Mouse (Mus musculus): ENCODE measurements around the gene Gjd3.
A peak's percentile ranks its signal among the peaks of the same experiment; 100 is the strongest.
"Not testable (repeated sequence)": the region's sequence is repeated elsewhere in the genome, so short reads cannot be mapped to it uniquely, and the experiment has no call there.

Gjd3 gene

DNA sequence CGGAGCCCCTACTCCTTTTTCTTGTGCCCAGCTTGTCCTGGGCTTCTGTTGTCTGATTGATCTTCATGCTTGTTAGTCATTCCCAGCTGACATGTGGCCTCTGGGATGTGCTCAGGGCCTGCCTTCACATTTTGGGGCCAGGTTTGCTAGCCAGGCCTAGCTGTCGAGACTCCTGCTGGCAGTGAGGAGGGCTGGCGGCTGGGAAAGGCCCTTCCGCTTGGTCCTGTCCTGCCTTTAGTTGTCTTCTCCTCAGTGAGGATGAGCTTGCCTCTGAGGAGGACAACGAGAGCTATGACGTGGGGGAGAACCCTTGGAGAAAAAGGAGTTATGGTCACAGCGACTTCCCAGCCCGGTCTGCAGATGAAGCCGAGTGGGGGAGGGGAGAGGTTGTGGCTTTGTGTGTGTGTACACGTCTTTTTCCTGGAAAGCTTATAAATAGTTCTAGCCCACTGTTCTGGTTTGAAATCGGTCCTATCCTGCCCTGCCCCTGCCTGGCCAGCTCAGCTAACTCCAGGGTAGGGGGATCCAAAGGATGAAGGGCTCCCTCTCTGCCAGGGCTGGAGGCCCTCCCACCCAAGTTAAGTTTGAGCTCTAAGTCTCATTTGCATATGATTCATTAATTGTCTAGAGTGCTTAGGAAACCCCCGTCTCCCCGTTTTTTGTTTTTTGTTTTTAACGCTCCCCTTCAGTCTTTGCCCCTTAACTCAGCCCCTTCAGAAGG is 38.9 kb downstream of the Gjd3 start:
- DNase-seq = no peak

DNA sequence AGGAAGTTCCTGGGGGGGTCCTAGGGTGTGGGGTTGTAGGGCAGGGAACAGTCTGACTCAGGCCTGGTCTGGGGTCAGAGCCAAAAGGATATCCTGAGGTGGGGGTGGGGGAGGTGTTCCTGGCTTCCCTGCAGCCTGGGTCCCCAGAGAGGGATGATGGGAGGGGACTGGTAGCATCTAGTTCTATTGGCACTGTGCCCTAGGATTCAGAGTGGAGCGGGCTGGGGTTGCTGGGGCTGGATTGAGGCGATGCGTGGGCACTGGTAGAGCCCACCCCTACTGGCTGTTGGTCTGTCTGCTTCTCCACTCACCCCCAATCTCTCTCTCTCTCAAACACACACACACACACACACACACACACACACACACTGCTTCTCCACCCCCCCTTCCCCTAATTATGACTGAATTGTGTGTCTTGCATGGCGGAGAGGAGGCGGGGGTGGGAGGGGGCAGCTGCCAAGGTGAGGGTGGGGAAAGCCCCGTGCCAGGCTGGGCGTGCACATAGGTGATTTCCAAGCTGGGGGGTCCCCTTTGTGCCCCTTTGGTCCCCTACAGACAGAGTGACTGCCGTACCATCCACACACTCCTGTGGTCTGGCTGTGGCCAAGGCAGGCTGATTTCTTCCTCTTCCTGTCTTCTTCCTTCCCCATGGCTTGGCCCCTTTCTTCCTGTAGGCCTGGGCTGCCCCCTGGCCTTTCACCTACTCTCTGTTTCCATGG is 39.7 kb downstream of the Gjd3 start:
- peak; percentile 76 for DNase-seq

DNA sequence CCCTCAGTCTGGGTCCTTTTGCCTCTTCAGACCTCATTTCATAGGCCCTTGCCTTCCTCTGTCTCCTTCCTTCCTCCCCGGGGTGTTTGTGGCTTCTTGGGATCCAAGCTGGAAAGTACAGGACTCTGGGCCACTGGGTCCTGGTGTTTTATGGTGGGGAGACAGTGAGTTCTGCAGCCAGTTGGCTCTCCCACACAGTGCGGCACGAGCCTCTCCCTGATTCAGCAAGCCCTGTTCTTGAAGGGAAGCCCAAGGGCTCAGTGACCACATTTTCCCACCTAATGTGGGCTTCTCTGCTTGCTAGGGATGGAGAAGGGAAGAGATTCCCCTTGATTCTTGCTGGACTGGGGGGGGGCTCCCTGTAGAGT is 40.3 kb downstream of the Gjd3 start:
- DNase-seq = no peak

DNA sequence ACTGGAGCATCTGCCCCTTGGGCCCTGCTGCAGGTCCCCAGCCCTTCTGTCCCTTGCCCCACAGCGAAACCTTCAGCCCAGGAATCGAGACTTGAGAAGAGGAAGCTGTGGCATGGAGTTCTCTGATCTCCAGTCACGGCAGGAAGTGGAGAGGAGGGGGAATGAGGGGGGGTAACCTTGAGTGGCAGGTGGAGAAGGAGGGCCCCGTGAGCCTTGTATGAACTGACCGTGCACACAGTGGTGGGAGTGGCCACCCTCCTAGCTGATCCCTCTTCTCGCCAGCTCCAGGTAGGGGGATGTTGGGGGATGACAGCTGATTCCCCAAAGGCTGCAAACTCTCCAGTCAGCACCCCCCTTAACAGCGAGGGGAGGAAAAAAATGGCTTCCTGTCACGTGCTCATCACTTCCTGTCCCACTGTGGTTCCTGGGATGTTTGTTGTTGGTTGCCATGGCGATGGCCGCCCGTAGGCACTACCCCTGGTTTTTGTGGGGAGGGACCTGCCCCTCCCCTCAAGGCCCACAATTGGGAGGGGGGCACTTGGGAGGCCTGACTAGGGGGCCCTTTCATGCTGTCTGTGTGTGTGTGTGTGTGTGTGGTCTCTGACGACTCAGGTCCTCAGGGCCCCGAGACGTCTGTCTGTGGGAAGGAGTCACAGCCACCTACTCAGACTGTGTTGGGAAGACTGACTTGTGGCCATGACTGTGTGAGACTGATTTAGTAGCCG is 40.8 kb downstream of the Gjd3 start:
- peak; percentile 86 for DNase-seq

DNA sequence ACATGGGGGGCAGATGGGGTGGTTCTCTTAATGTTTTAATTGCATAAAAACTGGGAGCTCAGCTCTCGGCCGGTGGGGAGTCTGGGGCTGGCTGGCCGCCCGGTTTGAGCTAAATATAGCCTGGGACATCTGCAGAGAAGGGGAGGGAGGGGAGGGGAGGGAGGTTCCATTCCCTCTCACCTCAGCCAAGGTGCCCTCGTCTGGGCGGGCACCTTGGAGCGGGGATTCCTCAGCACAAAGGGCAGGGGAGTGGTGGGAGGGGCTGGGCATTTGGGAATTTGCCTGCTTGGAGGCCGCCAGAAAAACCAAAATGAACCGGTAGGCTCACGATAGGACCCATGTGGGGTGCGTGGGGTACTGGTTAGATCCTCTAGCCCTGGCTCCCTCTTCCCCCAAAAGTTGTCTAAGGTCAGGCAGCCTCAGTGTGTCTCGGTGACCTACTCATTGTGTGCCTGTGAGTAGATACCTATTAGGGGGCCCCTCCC is 41.4 kb downstream of the Gjd3 start:
- DNase-seq = peak; percentile 83

DNA sequence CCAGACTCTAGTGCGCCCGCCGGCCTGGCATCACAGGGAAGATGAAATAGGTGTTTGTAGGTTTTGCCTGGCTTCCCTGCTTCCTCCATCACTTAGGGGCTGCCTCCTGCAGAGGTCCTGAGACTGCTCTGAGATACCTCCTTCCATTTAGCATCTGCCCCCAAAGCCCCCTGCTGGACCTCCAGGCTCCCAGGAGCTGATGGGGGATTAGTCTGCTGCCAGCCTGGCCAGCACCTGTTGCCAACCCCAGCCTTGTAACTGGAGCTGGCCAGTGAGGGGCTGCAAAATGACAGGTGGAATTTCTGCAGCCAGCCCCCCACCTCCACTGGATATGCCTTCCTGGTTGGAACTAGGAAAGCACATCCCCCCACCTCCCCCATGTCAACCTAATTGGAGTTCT is 42.0 kb downstream of the Gjd3 start:
- DNase-seq = no peak

DNA sequence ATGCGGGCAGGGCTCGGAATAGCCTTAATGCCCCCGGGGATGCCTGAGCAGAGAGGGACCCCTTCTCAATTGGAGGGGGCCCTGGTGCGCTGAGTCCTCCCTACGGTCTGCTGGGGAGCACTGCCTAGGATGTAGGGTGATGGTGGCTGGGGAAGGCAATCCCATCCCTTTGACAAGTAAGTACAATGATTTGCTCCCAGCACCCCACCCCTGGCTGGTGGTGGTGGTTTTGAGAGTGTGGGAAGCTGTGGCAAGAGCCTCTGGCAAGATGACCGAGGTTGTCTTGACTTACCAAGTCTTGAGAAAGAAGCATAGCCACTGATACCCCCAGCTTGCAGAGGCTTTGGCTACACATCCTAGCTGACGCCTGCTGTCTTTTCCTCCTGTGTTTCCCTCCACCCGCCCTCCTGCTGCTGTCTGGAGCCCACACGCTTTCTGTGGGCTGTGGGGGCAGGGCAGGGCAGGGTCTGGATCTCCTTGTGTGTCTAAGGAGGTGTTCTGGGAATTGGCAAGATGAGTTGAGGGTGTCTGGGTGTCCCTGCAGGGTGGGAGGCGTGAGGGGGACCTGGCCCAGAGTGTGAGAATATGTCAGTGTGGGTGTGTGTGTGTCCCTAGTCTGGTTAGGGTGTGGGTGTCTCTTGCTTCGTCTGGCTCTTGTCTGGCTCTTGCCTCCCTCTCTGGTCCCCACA is 42.7 kb downstream of the Gjd3 start:
- no peak for DNase-seq

DNA sequence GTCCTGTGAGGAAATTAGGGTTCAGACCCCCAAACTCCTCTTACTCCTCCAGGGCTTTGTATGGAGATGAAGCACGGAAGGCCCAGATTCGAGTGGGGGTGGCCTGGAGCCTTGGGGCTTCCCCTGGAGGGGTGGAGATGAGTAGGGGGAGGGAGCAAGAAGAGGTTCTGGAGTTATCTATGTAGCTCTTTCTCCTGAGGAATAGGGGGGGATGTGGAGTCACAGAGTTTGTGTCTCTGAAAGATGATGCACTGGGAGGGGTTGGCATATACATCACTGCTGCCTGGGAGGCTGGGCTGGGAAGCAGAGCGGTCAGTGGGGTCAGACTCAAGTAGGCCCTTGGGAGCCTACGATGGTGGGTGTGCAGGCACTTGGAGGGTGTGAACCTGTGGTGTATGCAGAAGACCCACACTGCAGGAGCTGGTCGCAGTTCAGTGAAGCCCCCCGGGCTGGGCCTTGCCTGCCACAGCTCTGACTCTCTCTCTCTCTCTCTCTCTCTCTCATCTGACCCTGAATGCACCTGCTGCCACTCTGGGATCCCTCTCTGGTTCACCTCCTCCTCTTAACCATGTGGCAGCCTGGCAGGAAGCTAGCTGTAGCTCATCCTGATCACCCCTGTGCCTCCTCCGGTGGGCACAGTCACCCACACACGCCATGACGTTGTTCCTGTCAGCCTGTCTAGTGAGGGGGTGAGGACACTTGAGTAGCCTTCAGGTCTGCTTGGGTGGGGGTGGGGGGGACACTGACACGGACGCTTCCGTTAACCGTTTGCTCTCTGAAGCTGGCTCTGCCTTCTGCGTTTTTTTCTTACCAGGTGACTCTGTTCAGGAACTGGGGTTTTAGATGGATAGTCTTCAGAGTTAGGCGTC is 43.5 kb downstream of the Gjd3 start:
- DNase-seq = peak; percentile 30

DNA sequence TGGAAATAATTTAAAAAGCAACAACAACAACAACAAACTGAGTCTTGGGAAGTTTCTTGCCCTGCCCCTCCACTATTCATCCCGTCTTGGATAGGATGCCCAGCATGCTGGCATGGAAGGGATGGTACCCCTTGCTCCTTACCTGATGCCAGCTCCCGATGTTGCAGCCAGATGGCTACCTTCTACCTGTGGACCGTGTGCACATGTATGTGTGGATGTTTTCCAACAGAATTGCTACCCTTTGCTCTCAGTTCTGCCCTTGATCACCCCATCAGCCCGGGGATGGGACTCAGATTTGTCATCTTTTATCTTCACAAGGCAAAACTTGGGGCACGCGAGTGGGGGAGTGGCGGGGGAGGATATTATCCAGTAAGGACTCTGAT is 44.1 kb downstream of the Gjd3 start:
- DNase-seq = no peak

DNA sequence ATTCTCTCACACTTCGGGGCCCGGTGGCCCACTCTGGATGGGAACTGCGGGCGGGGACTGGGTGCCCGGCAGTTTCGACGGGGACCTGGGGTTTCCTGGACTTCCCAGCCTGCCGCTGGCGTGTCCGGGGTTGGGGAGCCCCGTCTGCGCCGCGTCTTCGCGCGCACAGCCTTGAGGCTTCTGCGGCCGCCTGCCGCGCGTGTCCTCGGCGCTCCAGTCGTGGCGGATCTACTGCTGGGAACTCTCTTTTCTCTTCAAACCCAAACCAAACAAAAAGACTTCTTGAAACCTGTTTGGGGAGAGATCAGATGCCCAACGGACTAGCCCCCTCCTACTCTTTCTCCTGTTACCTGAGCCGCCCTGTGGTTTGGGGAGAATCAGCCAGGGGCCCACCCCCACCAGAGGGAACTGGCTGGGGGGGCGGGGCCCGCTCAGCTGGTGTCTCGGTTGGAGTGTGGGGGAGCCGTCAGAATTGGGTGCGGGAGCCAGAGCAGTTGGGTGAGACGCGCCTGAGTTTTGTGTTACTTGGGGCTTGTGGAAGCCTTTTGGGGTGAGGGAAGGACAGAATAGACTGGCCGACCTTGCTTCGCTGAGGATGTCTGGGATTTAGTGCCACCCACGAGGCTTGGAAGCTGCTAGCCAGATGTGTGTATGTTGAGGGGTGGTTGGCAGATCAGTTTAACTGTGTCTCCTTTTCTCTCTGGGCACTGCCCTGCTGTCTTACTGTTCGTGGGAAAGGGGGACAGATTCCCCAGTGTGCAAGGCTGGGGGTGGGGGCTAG is 44.7 kb downstream of the Gjd3 start:
- peak; percentile 66 for DNase-seq

DNA sequence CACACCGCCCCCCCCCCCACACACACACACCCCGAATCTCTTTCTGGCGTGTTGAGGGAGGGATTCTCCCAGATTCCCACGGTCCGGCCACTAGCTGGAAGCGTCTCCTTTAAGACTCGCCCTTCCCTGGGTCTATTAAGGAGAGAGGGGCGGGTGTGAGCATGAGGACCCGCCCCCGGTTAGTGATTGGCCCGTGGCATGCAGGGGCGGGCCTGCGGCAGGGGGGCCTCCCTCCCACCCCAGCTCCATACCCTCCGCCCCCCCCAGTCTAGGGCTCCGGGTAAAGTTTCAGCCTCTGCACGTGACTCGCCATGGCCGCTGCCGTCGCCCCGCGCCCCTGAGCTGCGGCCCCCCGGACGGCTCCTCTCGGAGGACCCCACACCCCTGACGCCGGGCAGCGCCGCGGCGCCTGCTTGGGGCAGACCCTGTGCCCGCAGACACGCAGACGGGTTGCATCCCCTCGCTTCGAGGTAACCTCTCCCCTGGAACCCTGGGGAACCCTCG is 45.4 kb downstream of the Gjd3 start:
- peak; percentile 94 for DNase-seq

DNA sequence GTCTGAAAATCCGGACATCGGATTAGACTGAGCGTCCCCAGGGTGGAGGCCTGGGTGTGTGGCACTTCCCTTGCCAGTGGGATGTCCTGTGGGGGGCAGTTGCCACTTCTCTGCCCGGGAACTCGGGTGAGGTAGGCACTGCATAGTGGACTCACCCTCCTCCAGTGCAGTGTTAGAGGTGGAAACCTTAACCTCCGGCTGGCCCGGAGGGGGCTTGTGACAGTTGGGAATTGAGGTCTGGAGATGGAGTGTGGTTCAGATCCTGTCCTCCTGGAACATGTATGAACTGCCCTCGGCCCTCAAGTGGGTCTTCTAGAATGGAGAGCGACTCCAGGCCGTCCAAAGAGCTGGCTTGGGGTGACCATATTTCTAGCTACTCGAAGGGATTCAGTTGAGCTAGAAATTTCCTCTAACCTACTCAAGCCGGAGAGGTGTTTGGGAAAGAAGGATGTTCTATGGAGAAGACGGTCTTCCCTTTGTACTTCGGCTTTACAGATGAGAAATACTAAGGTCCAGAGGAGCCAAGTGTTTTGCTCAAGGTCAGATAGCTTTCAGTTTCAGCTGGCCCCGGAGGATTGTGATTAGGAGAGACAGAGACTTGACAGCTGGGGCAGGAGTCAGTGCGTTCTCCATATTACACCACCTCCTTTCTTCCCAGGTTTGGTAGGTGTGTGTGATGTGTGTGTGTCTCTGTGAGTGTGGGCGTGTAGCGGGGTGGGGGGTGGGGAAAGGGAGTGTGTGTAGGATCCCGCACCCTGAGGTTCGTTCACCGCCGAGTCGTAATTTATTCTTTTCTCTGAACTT is 46.0 kb downstream of the Gjd3 start:
- no peak for DNase-seq

DNA sequence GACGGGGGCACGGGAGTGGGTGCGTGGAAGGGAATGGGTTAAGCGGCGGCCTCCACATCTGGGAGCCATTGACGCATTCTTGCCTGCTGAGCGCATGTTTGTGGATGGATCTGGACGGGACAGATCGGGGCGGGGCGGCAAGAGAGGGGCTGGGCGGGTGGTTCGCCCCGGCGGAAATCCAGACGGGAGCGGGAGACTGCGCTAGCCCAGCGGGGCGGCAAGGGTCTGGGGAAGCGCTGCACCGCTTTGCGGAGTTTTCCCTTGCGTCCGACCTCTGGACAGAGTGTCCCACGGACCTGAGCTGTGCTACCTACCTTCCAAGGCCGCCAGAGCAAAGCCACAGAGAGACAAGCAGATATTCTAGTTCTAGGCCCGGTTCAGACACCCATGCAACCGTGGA is 46.6 kb downstream of the Gjd3 start:
- DNase-seq = peak; percentile 66

DNA sequence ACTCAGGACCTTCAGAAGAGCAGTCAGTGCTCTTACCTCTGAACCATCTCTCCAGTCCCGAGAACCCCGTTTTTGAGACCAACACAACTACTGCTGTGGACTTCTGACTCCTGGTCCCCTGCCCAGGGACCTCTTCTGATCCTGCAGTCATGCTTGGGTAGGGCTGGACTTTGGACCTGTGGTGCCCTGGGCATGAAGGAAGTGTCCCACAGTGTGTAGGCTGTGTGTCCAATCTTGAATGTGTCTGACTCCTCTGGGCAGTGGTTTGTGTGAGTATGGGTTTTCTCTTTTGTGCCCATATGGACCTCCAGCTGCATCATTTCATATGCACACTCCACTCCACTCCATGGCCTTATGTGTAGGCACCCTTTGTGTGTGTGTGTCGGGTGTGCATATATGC is 47.7 kb downstream of the Gjd3 start:
- DNase-seq = peak; percentile 92

DNA sequence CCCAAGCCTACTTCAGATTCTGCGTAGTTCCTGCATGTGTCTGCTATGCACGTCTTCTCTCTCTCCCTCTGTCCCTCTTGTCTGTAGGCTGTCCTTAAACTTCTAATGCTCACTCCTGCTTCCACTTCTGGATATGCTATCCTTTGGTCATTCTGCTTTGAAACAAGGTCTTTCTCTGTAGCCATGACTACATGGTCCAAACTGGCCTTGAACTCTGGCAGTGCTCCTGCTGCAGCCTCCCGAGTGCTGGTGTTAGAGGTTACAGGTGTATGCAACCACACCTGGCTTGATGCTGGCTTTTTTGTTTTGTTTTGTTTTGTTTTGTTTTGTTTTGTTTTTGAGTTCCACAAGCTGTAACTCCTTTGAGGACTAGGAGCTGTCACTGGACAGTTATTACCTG is 48.4 kb downstream of the Gjd3 start:
- DNase-seq = no peak

DNA sequence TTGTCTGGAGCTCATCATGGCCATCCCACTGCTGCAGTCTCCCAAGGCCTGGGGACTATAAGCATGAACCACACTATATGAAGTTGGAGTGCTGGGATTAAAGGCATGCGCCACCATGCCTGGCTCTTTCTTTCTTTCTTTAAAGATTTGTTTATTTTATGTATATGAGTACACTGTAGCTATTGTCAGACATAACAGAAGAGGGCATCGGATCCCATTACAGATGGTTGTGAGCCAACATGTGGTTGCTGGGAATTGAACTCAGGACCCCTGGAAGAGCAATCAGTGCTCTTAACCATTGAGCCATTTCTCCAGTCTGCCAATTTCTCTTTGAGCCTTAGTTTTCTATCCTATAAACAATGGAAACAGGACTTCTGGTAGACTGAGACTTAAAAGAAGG is 49.0 kb downstream of the Gjd3 start:
- not testable (repeated sequence) for DNase-seq

DNA sequence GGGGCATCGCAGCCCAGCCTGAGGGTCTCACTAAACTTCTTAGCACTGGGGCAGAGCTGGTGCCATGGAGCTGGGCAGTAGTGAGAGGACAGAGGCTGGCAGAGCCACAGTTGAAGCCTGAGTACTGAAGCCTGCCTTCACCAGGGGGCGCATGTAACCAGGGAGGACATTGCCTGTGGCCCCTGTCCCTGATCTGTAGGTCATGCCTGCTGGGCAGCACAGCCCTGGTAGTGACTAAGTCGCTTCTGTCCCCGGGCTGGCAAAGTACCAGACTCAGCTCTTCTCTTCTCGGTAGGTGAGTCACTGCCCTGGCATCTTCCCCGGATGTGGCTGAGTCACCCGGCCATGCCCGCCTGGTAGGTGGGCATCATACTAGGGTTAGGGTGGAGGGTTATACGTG is 49.7 kb downstream of the Gjd3 start:
- peak; percentile 74 for DNase-seq

DNA sequence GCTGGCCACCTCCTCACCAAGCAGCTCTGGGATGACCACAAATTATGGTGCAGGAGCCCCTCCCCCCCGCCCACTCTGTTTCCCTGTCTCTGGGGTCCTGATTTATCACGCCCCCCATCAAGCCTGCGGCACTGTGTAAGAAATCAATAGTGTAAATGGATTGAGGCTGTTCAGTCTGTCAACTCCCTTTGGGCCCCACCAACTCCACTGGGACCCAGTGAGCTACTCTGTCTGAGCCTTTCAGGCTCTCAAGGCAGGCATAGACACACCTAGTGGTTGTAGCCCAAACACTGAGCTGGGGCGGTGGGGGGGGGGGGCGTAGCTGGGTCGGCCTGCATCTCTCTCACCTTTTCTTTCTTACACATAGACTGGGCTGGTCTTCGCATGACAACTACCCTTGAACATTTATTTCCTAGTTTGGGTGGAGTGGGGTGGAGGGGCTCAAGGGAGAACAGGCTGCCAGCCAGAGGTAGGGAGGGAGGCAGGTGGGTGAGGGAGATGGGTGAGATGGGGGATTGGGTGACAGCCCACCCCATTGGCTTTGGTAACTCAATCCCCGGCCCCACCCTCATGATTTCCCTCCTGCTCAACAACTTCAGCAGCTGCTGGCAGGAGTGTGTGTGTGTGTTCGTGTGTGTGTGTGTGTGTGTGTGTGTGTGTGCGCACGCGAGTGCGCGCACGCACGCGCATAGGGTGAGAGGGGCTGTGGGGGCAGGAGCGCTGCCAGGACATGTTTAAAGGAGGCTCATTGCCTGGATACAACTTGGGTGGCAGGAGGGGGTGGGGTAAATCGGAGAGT is 50.3 kb downstream of the Gjd3 start:
- no peak for DNase-seq

All from kidney, adult 11 months (tissue).